Mouse (Mus musculus) bone marrow macrophage, adult 2 months (primary cell): ENCODE data around the gene Proser3. TPM values are rescaled to one million over a fixed set of nuclear protein-coding genes. Genes with fewer than 3 reads are reported as not detected.

ENCODE experiments used
- H3K27ac ChIP-seq: 2 replicates; pipeline ENCODE4 v1.5.1; 2012; ENCODE audit warnings: low read depth, low read length; ENCODE audit not compliant: insufficient read depth
- H3K4me1 ChIP-seq: 2 replicates; pipeline ENCODE4 v1.6.1; 2012; ENCODE audit warnings: low read length; ENCODE audit not compliant: control insufficient read depth, insufficient read depth
- H3K4me3 ChIP-seq: 2 replicates; pipeline ENCODE4 v1.5.1; 2012; ENCODE audit warnings: mild to moderate bottlenecking, low read length, moderate library complexity; ENCODE audit not compliant: insufficient read depth
- CTCF ChIP-seq: IDR thresholded peaks from 2 replicates; pipeline ENCODE4 v1.5.1; 2012; ENCODE audit warnings: low read depth, mild to moderate bottlenecking, low read length, moderate library complexity
- POLR2A ChIP-seq: IDR thresholded peaks from 2 replicates; pipeline ENCODE4 v1.6.1; 2012; ENCODE audit warnings: mild to moderate bottlenecking, low read depth, low read length, borderline replicate concordance
- polyA plus RNA-seq: library from polyadenylated mRNA; stranded (reverse); fragments of >200 nt; gene quantifications from 2 replicates; pipeline ENCODE4 v1.2.4, GENCODE M21; 2012; ENCODE audit not compliant: missing spikeins, insufficient read depth, insufficient read length

Proser3 gene
- polyA plus RNA-seq, 1 experiment = 12.2 TPM

DNA sequence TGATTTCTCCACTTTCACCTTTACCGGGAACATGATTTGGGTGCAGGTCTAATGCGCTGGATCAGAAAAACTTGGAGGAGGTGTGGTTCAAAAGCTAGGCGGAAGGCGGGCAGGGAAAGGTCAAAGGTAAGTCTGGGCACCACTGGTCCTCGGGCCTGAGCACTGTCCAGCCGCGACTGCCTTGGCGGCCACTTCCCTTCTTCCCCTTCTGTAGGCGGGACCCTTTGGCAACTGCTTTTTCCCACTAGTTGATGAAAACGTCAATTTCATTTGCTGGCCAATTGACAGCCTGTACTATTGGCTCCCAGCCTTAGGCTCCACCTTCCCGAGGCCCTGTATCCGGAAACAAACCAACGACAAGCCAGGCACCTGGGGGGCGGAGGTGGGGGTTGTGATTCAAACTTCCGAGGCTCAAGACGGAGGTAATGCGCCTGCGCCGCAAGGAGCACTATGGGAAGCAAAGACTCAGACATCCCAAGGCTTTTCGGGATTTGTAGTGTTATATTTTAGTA, 7.4 kb upstream of the Proser3 start, which contains the start of gene Lin37:
TSS of gene Lin37 (minus strand) at position 396 of the 512 bp plus-strand sequence.
- TF ChIP-seq CTCF = no peak
- TF ChIP-seq POLR2A = no peak
- peaks cover 15% of the 10 kb centered on the region for H3K4me1 ChIP-seq
- peak within 1 kb of the TSS; percentile 86 for H3K4me3 ChIP-seq
- H3K27ac ChIP-seq = peak within 1 kb of the TSS; percentile 67

DNA sequence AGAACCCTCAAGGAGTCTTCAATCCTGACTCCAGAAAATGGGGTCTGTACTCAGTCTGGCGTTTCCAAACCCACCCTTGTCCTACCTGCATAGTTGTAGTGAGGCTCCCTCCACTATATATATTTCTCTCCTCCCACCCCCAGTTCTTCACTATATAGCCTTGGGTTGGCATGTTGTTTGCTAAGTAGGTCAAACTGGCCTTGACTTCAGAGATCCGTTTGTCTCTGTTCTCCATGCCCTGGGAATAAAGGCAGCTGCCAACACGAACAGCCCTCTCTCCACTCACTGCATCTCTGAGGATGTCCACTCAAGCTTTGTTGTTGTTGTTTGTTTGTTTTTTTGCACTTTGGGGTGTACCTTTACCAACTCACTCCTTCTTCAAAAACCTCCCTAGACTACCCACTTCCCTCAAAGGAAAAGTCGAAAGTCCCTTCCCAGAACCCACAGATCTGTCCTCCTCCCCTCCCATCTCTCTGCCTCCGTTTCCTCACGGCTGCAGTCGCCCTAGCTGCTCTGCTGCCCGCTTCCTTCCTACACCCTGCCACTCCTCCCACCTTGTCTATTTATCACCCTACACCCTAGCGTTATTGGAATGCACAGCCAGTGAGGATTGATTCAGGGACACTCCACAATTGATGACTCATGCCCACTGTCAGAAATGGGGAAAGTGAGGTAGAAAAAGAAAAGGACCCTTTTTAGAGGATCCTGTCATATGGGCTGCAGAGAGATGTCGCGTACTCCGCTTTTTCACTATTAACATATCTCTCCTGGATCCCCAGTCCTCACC, 6.8 kb upstream of the Proser3 start:
- TF ChIP-seq CTCF (no peak), POLR2A (no peak)
- peak overlapping the region; percentile 67 for H3K27ac ChIP-seq
- H3K4me3 ChIP-seq = peak overlapping the region; percentile 86
- H3K4me1 ChIP-seq = peaks cover 12% of the 10 kb centered on the region

DNA sequence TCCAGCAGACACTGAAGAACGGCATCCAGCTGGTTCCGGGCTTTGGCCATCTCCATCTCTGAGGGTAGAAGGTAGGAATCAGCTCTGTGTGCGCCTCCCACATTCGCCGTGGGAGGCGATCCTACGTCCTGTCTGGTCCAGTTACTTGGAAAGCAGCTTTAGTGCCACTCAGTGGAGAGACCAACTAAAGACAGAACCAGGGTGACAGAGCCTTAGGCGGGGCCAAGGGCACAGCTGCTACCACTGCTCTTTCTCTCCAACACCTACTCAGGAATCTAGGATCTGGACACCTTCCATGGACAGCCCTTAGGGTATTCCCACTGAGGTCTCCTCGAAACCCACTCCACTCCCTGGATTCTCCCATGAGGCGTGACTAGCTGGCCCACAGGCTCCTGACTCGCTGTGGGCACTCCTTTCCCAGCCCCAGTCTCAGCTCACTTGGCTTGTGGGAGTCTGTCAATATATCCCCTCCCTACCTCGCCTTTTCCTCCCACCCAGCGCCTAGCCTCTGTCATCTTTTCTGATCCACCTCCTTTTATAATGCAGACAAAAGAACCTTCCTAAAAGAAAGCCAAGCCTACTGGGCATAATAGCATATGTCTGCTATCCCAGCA, 5.9 kb upstream of the Proser3 start:
- Histone ChIP-seq H3K4me3 (peak overlapping the region; percentile 86), H3K4me1 (peaks cover 17% of the 10 kb centered on the region), H3K27ac (no peak overlapping the region)
- TF ChIP-seq POLR2A = no peak
- TF ChIP-seq CTCF = no peak

DNA sequence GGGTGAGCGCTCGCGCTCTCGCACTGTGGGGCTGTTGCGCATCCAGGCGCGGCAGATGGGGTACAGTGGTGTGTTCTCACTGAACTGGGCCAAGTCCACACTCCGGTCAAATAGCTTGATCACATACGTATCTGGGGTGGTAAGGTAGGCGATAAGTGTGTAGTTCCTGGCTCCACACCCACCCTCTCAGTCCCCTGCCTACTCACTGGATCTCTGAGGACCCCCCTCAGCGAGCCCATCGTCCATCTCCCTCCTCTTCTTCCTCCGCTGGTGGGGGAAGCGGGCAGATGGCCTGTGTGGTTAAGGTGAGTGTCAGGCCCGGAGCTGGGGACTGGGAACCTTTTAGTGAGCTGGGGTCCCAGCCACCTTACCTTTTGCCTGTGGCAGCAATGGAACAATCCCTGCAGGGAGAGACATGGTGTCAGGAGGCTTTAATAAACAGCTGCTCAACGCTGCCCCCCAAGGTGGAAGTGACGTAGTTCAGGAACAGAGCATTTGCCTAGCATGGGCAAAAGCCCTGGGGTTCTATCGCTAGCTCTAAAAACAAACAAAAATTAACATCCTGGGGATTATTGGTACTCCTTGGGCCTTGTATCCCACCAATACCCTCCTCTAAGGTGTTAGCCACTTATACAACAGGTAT, 4.9 kb upstream of the Proser3 start:
- Histone ChIP-seq H3K4me3 (no peak overlapping the region), H3K27ac (no peak overlapping the region), H3K4me1 (peaks cover 17% of the 10 kb centered on the region)
- TF ChIP-seq CTCF = no peak
- TF ChIP-seq POLR2A = no peak

DNA sequence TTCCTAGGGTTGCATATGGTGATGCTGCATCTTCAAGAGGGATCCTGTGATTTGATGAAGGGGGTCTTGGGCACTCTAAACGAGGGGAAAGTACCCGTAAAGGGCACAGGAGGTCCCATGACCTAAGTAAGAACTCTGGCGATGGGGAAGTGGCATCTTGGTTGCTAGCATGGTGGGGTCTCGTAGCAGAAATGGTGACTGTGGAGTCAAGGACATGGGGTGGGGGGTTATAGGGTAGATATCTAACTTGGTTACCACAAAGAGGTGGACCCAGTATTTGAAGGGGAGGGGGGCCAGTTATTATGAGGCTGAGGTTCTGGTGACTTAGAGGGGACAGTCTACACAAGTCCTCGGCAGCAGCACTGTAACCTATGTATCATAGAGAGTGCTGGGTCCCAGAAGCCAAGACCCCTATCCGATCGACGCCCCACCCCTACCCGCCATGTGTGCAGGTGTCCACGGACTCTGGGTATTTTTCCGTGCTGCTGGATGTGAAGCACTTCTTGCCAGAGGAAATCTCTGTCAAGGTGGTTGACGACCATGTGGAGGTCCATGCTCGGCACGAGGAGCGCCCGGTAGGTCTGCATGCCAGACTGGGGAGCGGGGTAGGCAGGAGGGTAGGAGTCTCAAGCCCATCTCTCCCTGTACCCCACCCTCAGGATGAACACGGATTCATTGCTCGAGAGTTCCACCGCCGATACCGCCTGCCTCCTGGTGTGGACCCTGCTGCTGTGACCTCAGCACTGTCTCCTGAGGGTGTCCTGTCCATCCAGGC, 1.9 kb upstream of the Proser3 start:
- Histone ChIP-seq H3K4me1 (peaks cover 11% of the 10 kb centered on the region), H3K27ac (no peak overlapping the region), H3K4me3 (no peak overlapping the region)
- TF ChIP-seq POLR2A (no peak), CTCF (no peak)

DNA sequence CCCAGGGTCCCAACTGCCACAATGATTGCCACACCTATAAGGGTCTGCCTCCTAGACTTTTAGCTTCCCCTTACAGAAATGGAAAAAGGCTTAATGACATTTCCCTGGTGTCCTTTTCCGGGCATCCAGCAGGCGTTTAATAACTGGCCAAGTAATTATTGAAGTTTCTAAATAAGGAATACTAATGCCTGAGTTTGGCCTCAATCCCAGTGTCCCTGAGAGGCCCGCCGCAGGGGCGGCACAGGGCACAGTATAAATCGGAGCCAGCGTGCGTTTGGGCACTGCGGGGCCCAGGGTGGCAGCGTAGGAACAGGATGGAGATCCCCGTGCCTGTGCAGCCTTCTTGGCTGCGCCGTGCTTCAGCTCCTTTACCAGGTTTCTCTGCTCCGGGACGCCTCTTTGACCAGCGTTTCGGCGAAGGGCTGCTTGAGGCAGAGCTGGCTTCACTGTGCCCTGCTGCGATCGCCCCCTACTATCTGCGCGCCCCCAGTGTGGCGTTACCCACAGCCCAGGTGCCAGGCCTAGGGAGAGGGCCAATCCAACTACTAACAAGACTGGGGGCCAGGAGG, 1.0 kb upstream of the Proser3 start:
- H3K27ac ChIP-seq = peak overlapping the region; percentile 37
- peak overlapping the region; percentile 89 for H3K4me3 ChIP-seq
- no peak for TF ChIP-seq POLR2A
- TF ChIP-seq CTCF = no peak
- peaks cover 6% of the 10 kb centered on the region for H3K4me1 ChIP-seq

DNA sequence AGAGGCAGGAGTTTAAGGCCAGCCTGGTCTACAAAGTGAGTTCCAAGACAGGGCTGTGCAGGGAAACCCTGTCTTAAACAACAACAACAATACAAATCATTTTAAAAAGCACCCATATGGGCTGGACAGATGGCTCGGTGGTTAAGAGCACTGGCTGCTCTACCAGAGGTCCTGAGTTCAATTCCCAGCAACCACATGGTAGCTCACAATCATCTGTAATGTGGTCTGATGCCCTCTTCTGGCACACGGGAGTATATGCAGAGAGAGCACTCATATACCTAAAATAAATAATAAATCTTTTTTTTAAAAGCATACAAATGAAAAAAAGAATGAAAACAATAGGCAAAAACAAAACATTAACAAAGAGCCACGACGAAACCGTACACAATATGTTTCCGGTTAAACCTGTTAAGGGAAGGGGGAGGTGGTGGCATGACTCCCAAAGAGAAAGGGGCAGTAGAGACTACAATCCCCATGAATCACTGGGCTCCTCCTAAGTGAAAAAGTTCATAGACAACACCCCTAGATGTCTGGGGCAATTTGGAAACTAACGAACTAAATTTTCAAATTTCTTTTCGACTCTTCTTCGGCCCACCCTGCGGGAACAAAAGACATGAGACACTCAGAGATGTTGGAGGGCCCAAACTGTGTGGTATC, 526 bp downstream of the Proser3 start:
- TF ChIP-seq CTCF = 0 out of 2 replicates have a peak, but pooled peaks have one; percentile 10
- no peak for TF ChIP-seq POLR2A
- Histone ChIP-seq H3K4me1 (peaks cover 5% of the 10 kb centered on the region), H3K4me3 (peak overlapping the region; percentile 89), H3K27ac (peak overlapping the region; percentile 83)

DNA sequence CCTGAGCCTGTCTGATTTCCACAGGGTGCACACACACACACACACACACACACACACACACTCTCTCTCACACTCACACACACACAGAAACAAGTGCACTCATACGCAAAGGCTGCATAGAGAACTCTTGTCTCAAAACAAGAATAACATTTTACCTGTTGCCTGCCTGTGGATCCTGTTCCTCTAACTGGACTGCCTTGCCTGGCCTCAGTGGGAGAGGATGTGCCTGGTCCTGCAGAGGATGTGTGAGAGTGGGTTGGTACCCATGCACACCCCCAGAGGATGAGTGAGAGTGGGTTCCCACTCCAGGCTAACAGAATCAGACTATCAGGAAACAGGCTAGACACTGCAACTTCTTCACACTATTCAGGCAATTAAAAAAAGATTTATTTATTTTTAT, 1.5 kb downstream of the Proser3 start:
- TF ChIP-seq CTCF (no peak), POLR2A (no peak)
- Histone ChIP-seq H3K27ac (no peak overlapping the region), H3K4me1 (peaks cover 5% of the 10 kb centered on the region), H3K4me3 (no peak overlapping the region)

DNA sequence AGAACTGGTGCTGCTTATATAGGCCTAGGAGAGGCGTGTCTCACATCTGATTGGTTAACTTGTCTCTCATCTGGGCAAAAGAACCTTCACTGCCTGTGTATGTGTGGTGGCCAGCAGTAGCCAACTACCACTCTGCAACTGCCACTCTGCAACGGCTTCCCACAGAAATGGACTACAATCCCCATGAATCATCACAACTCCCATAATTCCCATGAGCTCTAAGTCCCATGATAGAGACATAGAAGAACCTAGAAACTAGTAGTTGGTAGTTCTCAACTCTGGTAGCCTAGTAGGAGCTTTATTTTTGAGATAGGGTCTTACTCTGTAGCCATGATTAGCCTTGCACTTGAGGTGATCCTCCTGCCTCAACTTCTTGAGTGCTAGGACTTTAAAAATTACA, 2.2 kb downstream of the Proser3 start:
- Histone ChIP-seq H3K27ac (no peak overlapping the region), H3K4me1 (peaks cover 5% of the 10 kb centered on the region), H3K4me3 (no peak overlapping the region)
- TF ChIP-seq CTCF (no peak), POLR2A (no peak)
